Mouse (Mus musculus) kidney, embryonic 15.5 days (tissue): ENCODE data around the gene D17H6S53E. TPM values are rescaled to one million over a fixed set of nuclear protein-coding genes. Genes with fewer than 3 reads are reported as not detected.

Experiments used
- ATAC-seq: fragments of 200-750 bp; cut with Nextera tagmentation; replicated peaks from 2 replicates; pipeline ENCODE4 v1.8.0; 2017; ENCODE audit warnings: moderate TSS enrichment; ENCODE audit not compliant: low FRiP score
- H3K27ac ChIP-seq: fragments of 300-500 bp; sonication (generic); 2 replicates; pipeline ENCODE4 v1.5.1; 2015; ENCODE audit warnings: mild to moderate bottlenecking, inconsistent platforms
- H3K27me3 ChIP-seq: fragments of 300-500 bp; sonication (generic); 2 replicates; pipeline ENCODE4 v1.6.1; 2015; ENCODE audit warnings: inconsistent platforms
- H3K36me3 ChIP-seq: fragments of 300-500 bp; sonication (generic); 2 replicates; pipeline ENCODE4 v1.6.1; 2015; ENCODE audit warnings: inconsistent platforms
- H3K4me1 ChIP-seq: fragments of 300-500 bp; sonication (generic); 2 replicates; pipeline ENCODE4 v1.6.1; 2015; ENCODE audit warnings: inconsistent platforms
- H3K4me2 ChIP-seq: fragments of 300-500 bp; sonication (generic); 2 replicates; pipeline ENCODE4 v1.6.1; 2015; ENCODE audit warnings: moderate library complexity, mild to moderate bottlenecking, inconsistent platforms
- H3K4me3 ChIP-seq: fragments of 300-500 bp; sonication (generic); replicated peaks from 2 replicates; pipeline ENCODE4 v1.5.1; 2015; ENCODE audit warnings: mild to moderate bottlenecking, inconsistent platforms
- H3K9ac ChIP-seq: fragments of 300-500 bp; sonication (generic); 2 replicates; pipeline ENCODE4 v1.6.1; 2015; ENCODE audit warnings: mild to moderate bottlenecking, inconsistent platforms
- H3K9me3 ChIP-seq: fragments of 300-500 bp; sonication (generic); replicated peaks from 2 replicates; pipeline ENCODE4 v1.6.1; 2016; ENCODE audit warnings: inconsistent platforms
- WGBS: fragments of 180-500 bp; shearing (Covaris S2); methylation state at CpG from one replicate; pipeline ENCODE4 v1.1.7; 2015; ENCODE audit warnings: mixed read lengths; 5-methylcytosine and 5-hydroxymethylcytosine counted together
- polyA plus RNA-seq: library from polyadenylated mRNA; unstranded; fragments of >200 nt; fragmentation: Nextera tagmentation; extraction: Ambion mirVana; gene quantifications from 2 replicates; pipeline ENCODE4 v1.2.1, GENCODE M21; 2015

Gene D17H6S53E
- polyA plus RNA-seq, 1 experiment from 2014 or later = 12.2 TPM

DNA sequence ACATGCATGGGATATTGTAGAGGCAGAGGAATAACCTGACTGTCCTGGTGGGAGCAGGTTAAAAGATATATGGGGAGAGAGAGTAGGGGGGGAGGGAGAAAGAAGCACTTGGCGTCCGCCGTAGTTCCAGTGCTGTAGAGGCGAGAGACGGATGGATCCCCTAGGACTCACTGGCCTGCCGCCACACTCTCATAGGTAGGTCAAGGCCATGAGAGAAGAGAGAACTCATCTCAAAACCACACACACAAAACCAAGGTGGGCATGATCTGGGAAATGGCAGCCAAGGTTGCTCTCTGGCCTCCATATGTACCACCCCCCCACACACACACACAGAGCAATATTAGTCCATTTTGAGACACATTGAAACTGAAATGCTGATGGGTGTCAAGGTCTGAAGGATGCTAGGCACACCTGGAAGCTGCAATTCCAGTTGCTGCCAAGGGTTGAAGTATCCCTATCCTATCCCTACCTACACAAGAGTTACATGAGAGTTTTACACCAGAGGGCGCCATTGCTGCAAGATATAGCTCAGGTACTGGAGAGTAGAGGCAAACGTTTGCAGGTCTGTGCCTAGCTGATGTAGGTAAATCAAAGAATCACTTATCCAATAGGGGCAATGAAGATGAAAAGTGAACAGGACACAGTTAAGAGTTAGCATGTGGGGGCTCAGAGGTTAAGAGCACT lies 40.3 kb downstream of the D17H6S53E start:
- peaks cover 13% of the 10 kb centered on the region for H3K36me3 ChIP-seq
- peak overlapping the region; percentile 99 for H3K27ac ChIP-seq
- 67% methylated on average over 8 of the region's 8 CpGs for WGBS
- no peaks in the 10 kb centered on the region for H3K27me3 ChIP-seq
- peak overlapping the region; percentile 84 for H3K4me3 ChIP-seq
- ATAC-seq = no peak
- no peaks in the 10 kb centered on the region for H3K9me3 ChIP-seq
- peaks cover 32% of the 10 kb centered on the region for H3K4me1 ChIP-seq
- H3K4me2 ChIP-seq = peak overlapping the region; percentile 89
- H3K9ac ChIP-seq = peak overlapping the region; percentile 44; the same call in 1 of the 2 replicates

DNA sequence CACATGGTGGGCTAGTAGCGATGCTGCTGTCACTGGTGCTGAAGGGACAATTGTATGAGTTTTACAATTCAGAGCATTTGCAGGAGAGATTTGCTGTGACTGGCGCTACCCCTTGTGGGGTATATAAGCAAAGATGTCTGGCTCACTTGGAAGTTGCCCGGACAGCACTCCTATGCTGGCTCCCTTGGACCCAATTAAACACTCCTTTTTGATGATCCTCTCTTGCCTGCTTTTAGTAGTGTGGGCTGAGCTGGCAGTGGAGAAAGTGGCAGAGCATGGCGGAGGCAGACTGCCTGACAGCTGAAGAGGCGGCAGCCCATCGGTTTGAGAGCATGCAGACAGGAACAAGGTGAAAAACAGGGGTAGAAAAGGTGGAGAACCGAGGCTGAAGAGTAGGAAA lies 41.6 kb downstream of the D17H6S53E start:
- Histone ChIP-seq H3K27ac (no peak overlapping the region), H3K27me3 (no peaks in the 10 kb centered on the region), H3K4me2 (no peak overlapping the region), H3K36me3 (no peaks in the 10 kb centered on the region), H3K9ac (no peak overlapping the region), H3K4me3 (no peak overlapping the region), H3K4me1 (peaks cover 19% of the 10 kb centered on the region), H3K9me3 (no peaks in the 10 kb centered on the region)
- ATAC-seq = no peak
- 83% methylated on average over 7 of the region's 7 CpGs for WGBS

GRCm38 (mm10) chr17:35168541-35169207 lies 42.5 kb downstream of the D17H6S53E start:
- Histone ChIP-seq H3K27me3 (no peaks in the 10 kb centered on the region), H3K9ac (no peak overlapping the region), H3K4me1 (peaks cover 13% of the 10 kb centered on the region), H3K4me3 (no peak overlapping the region), H3K36me3 (no peaks in the 10 kb centered on the region), H3K27ac (0 out of 2 replicates have a peak overlapping the region, but pooled peaks have one; percentile 39), H3K9me3 (no peaks in the 10 kb centered on the region), H3K4me2 (no peak overlapping the region)
- WGBS = 19% methylated on average over 4 of the region's 4 CpGs
- no peak for ATAC-seq

DNA sequence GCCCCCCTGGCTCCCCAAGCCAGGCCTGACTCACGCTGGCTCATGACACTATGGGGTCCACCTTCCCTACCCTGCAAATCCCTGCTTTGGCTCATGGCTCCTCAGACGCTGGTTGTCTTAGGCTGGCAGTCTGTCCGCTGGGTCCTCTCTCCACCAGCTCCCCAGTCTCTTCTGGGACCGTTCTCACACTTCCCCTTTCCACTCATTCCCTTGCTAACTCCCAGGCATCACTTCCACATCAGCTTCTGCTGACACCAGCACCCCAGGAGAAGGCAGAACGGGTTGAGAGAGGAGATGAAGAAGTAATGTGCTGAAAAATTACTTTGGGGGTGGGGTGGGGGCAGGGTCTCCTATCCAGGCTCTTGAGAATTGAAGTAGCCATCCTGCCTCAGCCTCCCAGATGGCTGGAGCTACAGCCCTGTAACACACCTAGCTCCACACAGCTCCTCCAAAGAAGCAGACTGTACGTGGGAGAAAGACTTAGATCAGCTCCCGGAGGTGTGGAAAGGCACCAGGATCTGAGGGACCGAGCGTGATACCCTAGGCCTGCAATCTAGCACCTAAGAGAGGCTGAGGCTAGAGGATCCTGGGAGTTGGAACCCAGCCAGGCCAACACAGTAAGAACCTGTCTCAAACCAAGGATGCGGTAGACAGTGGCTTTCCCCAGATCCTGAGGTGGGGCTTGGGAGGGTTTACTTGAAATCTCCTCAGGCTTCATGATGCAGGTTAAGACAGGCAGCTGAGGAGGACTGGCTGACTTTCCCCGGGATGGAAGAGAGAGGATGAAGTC lies 46.5 kb downstream of the D17H6S53E start:
- Histone ChIP-seq H3K4me1 (0 out of 2 replicates have a peak, but pooled peaks cover 2% of the 10 kb centered on the region), H3K4me2 (no peak overlapping the region), H3K27me3 (no peaks in the 10 kb centered on the region), H3K27ac (no peak overlapping the region), H3K4me3 (no peak overlapping the region), H3K9ac (no peak overlapping the region), H3K36me3 (no peaks in the 10 kb centered on the region), H3K9me3 (no peaks in the 10 kb centered on the region)
- ATAC-seq = no peak
- WGBS = 75% methylated on average over 11 of the region's 11 CpGs

- H3K9me3 ChIP-seq = no peaks in the 10 kb centered on the region
- H3K27me3 ChIP-seq = no peaks in the 10 kb centered on the region
- no peak for ATAC-seq
- H3K4me1 ChIP-seq = 0 out of 2 replicates have a peak, but pooled peaks cover 2% of the 10 kb centered on the region
- no peak overlapping the region for H3K4me2 ChIP-seq
- peak overlapping the region; percentile 57 for H3K27ac ChIP-seq
- no peak overlapping the region for H3K4me3 ChIP-seq
- WGBS = 79% methylated on average over 3 of the region's 3 CpGs
- H3K36me3 ChIP-seq = no peaks in the 10 kb centered on the region
- H3K9ac ChIP-seq = 0 out of 2 replicates have a peak overlapping the region, but pooled peaks have one; percentile 29
Observed at GRCm38 (mm10) chr17:35173329-35173728, 47.2 kb downstream of the D17H6S53E start.

- no peak overlapping the region for H3K4me2 ChIP-seq
- ATAC-seq = no peak
- 67% methylated on average over 8 of the region's 8 CpGs for WGBS
- H3K9ac ChIP-seq = no peak overlapping the region
- no peaks in the 10 kb centered on the region for H3K36me3 ChIP-seq
- H3K9me3 ChIP-seq = no peaks in the 10 kb centered on the region
- H3K27ac ChIP-seq = peak overlapping the region; percentile 57; the same call in 1 of the 2 replicates
- no peaks in the 10 kb centered on the region for H3K27me3 ChIP-seq
- no peak overlapping the region for H3K4me3 ChIP-seq
- H3K4me1 ChIP-seq = no peaks in the 10 kb centered on the region
Observed at GRCm38 (mm10) chr17:35174201-35174977, 48.2 kb downstream of the D17H6S53E start.

DNA sequence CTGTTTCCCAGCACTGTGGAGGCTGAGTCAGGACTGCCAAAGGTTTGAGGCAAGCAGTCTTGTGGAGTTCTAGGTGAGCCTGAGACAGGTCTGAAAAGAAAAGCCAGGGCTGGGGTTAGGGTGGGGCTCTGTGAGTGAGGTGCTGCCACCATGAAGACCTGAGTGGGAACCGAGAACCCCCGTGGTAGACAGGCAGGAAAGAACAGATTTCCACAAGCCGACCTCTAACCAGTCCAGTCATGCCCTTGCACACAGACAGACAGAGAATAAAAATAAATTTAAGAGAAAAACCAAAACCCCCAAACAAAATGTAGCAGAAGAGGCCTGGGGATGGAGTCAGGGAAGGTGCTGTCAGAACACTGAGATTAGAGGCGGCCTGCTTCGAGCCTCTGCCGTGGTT lies 49.2 kb downstream of the D17H6S53E start:
- Histone ChIP-seq H3K4me1 (no peaks in the 10 kb centered on the region), H3K27me3 (no peaks in the 10 kb centered on the region), H3K4me2 (no peak overlapping the region), H3K4me3 (no peak overlapping the region), H3K36me3 (no peaks in the 10 kb centered on the region), H3K27ac (no peak overlapping the region), H3K9ac (no peak overlapping the region), H3K9me3 (no peaks in the 10 kb centered on the region)
- ATAC-seq = no peak
- WGBS = 64% methylated on average over 6 of the region's 6 CpGs

- no peak for ATAC-seq
- WGBS = 57% methylated on average over 2 of the region's 2 CpGs
- no peaks in the 10 kb centered on the region for H3K27me3 ChIP-seq
- H3K27ac ChIP-seq = no peak within 1 kb of the TSS
- no peaks in the 10 kb centered on the region for H3K9me3 ChIP-seq
- no peaks in the 10 kb centered on the region for H3K4me1 ChIP-seq
- H3K4me3 ChIP-seq = no peak within 1 kb of the TSS
- H3K36me3 ChIP-seq = no peaks in the 10 kb centered on the region
- H3K4me2 ChIP-seq = no peak within 1 kb of the TSS
- H3K9ac ChIP-seq = no peak within 1 kb of the TSS
Observed at GRCm38 (mm10) chr17:35175968-35176367, 49.8 kb downstream of the D17H6S53E start, which contains the start of gene Aif1. Aif1 (minus strand) TSS chr17:35176068.

Other genes with a start within 250 kb of the D17H6S53E start
- 5.0 TPM in 2 replicates for gene Zbtb12, start 246.9 kb upstream of the D17H6S53E start, polyA plus RNA-seq
- gene Gm20547, start 244.3 kb upstream of the D17H6S53E start, polyA plus RNA-seq = not detected in 2 replicates
- gene C2, start 228.1 kb upstream of the D17H6S53E start, polyA plus RNA-seq = 2.6 and 3.6 TPM in 2 replicates
- 80.1 and 93.7 TPM in 2 replicates for gene Ehmt2, start 227.9 kb upstream of the D17H6S53E start, polyA plus RNA-seq
- gene Slc44a4, start 211.9 kb upstream of the D17H6S53E start, polyA plus RNA-seq = 12.4 and 13.0 TPM in 2 replicates
- gene Neu1, start 195.1 kb upstream of the D17H6S53E start, polyA plus RNA-seq = 33.7 and 37.0 TPM in 2 replicates
- 0.49 and 0.53 TPM in 2 replicates for gene Hspa1b, start 167.1 kb upstream of the D17H6S53E start, polyA plus RNA-seq
- gene Gm20481, start 156.5 kb upstream of the D17H6S53E start, polyA plus RNA-seq = not detected in 2 replicates
- 7.8 and 8.4 TPM in 2 replicates for gene Hspa1a, start 154.2 kb upstream of the D17H6S53E start, polyA plus RNA-seq
- gene Hspa1l, start 153.7 kb upstream of the D17H6S53E start, polyA plus RNA-seq = 0.81 and 1.6 TPM in 2 replicates
- 229 and 231 TPM in 2 replicates for gene Lsm2, start 144.5 kb upstream of the D17H6S53E start, polyA plus RNA-seq
- gene Vars, start 125.4 kb upstream of the D17H6S53E start, polyA plus RNA-seq = 128 and 140 TPM in 2 replicates
- 0.19 and 0.29 TPM in 2 replicates for gene Vwa7, start 109.8 kb upstream of the D17H6S53E start, polyA plus RNA-seq
- 6.2 and 6.8 TPM in 2 replicates for gene Sapcd1, start 98.4 kb upstream of the D17H6S53E start, polyA plus RNA-seq
- 5.2 and 5.4 TPM in 2 replicates for gene Msh5, start 79.6 kb upstream of the D17H6S53E start, polyA plus RNA-seq
- gene Clic1, start 76.4 kb upstream of the D17H6S53E start, polyA plus RNA-seq = 300 and 320 TPM in 2 replicates
- gene Ddah2, start 67.3 kb upstream of the D17H6S53E start, polyA plus RNA-seq = 324 and 356 TPM in 2 replicates
- 1.6 TPM in 1 of 2 replicates, not detected in the other for gene Ly6g6c, start 61.0 kb upstream of the D17H6S53E start, polyA plus RNA-seq
- 0.41 and 0.52 TPM in 2 replicates for gene Mpig6b, start 60.2 kb upstream of the D17H6S53E start, polyA plus RNA-seq
- 1.2 and 1.6 TPM in 2 replicates for gene Ly6g6e, start 49.5 kb upstream of the D17H6S53E start, polyA plus RNA-seq
- 5.0 and 6.0 TPM in 2 replicates for gene Ly6g6d, start 48.3 kb upstream of the D17H6S53E start, polyA plus RNA-seq
- gene Ly6g6f, start 40.8 kb upstream of the D17H6S53E start, polyA plus RNA-seq = not detected in 2 replicates
- 94.7 and 103 TPM in 2 replicates for gene Abhd16a, start 37.1 kb upstream of the D17H6S53E start, polyA plus RNA-seq
- gene Ly6g5c, start 18.1 kb upstream of the D17H6S53E start, polyA plus RNA-seq = not detected in 2 replicates
- gene Ly6g5b, start 10.9 kb upstream of the D17H6S53E start, polyA plus RNA-seq = 0.99 and 1.9 TPM in 2 replicates
- gene Gpank1, start 4.9 kb upstream of the D17H6S53E start, polyA plus RNA-seq = 19.0 and 20.3 TPM in 2 replicates
- gene Csnk2b, start 4.3 kb upstream of the D17H6S53E start, polyA plus RNA-seq = 281 and 284 TPM in 2 replicates
- 21.0 and 25.7 TPM in 2 replicates for gene Apom, start 5.7 kb downstream of the D17H6S53E start, polyA plus RNA-seq
- gene Bag6, start 8.8 kb downstream of the D17H6S53E start, polyA plus RNA-seq = 56.1 and 64.9 TPM in 2 replicates
- gene Prrc2a, start 38.5 kb downstream of the D17H6S53E start, polyA plus RNA-seq = 176 and 209 TPM in 2 replicates
- gene Aif1, start 49.7 kb downstream of the D17H6S53E start, polyA plus RNA-seq = 8.8 and 9.2 TPM in 2 replicates
- 12.1 and 13.7 TPM in 2 replicates for gene Lst1, start 62.1 kb downstream of the D17H6S53E start, polyA plus RNA-seq
- 0.53 and 0.72 TPM in 2 replicates for gene Ltb, start 68.1 kb downstream of the D17H6S53E start, polyA plus RNA-seq
- 0.12 TPM in 1 of 2 replicates, not detected in the other for gene Tnf, start 75.6 kb downstream of the D17H6S53E start, polyA plus RNA-seq
- gene Lta, start 79.0 kb downstream of the D17H6S53E start, polyA plus RNA-seq = 0.10 TPM in 1 of 2 replicates, not detected in the other
- gene Gm16181, start 94.5 kb downstream of the D17H6S53E start, polyA plus RNA-seq = 0.65 and 0.69 TPM in 2 replicates
- 6.2 and 6.4 TPM in 2 replicates for gene Atp6v1g2, start 107.3 kb downstream of the D17H6S53E start, polyA plus RNA-seq
- gene Nfkbil1, start 109.4 kb downstream of the D17H6S53E start, polyA plus RNA-seq = 11.3 and 12.4 TPM in 2 replicates
- gene Ddx39b, start 115.4 kb downstream of the D17H6S53E start, polyA plus RNA-seq = 531 and 538 TPM in 2 replicates
- gene H2-D1, start 136.4 kb downstream of the D17H6S53E start, polyA plus RNA-seq = 64.5 and 66.1 TPM in 2 replicates
- gene H2-Q1, start 194.0 kb downstream of the D17H6S53E start, polyA plus RNA-seq = 0.13 TPM in 1 of 2 replicates, not detected in the other
- 0.64 and 0.80 TPM in 2 replicates for gene H2-Q2, start 215.9 kb downstream of the D17H6S53E start, polyA plus RNA-seq